Mouse (Mus musculus): ENCODE measurements at regions not wholly inside any gene's neighbourhood (a gene's known extent, or its start where the extent isn't known, plus 50 kb on each side); places are given as distances from the start of the nearest gene placed in this dataset.

- TF ChIP-seq CTCF (IDR thresholded peaks at IDR 0.05; ENCODE audit: borderline replicate concordance, extremely low read depth, insufficient read depth, insufficient read length) (no peak), POLR2A (IDR thresholded peaks at IDR 0.05; ENCODE audit: borderline replicate concordance, extremely low read depth, insufficient read depth, insufficient read length, poor library complexity, severe bottlenecking) (no peak)
These were observed 50.3 kb upstream of the Il12b start for GRCm38 (mm10) chr11:44349546-44349945.
